Mouse (Mus musculus) midbrain, embryonic 10.5 days (tissue): Measurements from ENCODE around the gene Celf2. TPM values are rescaled to one million over a fixed set of nuclear protein-coding genes. Genes with fewer than 3 reads are reported as not detected.

Source experiments
- DNase-seq: peaks from one replicate; pipeline ENCODE4 v3.0.0-alpha.2; 2017; ENCODE audit warnings: low spot score
- H3K27ac ChIP-seq: fragments of 300-500 bp; sonication (generic); replicated peaks from 2 replicates; pipeline ENCODE4 v1.5.1; 2016; ENCODE audit warnings: mild to moderate bottlenecking
- H3K27me3 ChIP-seq: fragments of 300-500 bp; sonication (generic); 2 replicates; pipeline ENCODE4 v1.6.1; 2016; ENCODE audit warnings: low read depth, mild to moderate bottlenecking; ENCODE audit not compliant: poor library complexity, severe bottlenecking
- H3K36me3 ChIP-seq: fragments of 300-500 bp; sonication (generic); 2 replicates; pipeline ENCODE4 v1.6.1; 2016; ENCODE audit warnings: mild to moderate bottlenecking, moderate library complexity
- H3K4me1 ChIP-seq: fragments of 300-500 bp; sonication (generic); 2 replicates; pipeline ENCODE4 v1.6.1; 2016
- H3K4me3 ChIP-seq: fragments of 300-500 bp; sonication (generic); 2 replicates; pipeline ENCODE4 v1.5.1; 2016; ENCODE audit warnings: mild to moderate bottlenecking, moderate library complexity
- H3K9me3 ChIP-seq: fragments of 300-500 bp; sonication (generic); replicated peaks from 2 replicates; pipeline ENCODE4 v1.6.1; 2016; ENCODE audit warnings: mild to moderate bottlenecking
- WGBS: fragments of 180-500 bp; shearing (Covaris S2); methylation state at CpG from one replicate; pipeline ENCODE4 v1.1.7; 2016; 5-methylcytosine and 5-hydroxymethylcytosine counted together
- polyA plus RNA-seq: library from polyadenylated mRNA; unstranded; fragments of >200 nt; fragmentation: Nextera tagmentation; extraction: Ambion mirVana; gene quantifications from 2 replicates; pipeline ENCODE4 v1.2.1, GENCODE M21; 2016

Gene Celf2
- polyA plus RNA-seq, 1 experiment from 2014 or later, result 63.6 TPM

DNA sequence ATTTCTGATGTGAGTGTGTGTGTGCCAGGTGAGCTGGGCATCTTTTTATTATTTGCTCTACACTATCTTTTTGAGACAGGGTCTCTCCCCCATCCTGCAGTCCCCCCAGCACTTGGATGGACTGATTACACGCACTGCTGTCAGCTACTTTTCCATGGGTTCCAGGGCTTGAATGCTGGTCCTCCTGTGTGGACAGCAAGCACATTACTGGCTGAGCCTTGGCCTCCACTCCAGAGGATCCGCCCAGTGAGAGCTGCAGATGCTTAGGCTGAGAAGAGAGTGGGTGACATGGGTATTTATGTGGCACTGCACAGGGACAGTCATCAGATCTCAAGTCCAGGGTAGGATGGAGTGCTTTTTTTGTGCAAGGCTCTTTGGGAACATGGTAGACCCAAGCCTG lies 981.3 kb downstream of the Celf2 start:
- H3K4me1 ChIP-seq, result peaks cover 5% of the 10 kb centered on the region
- peak; percentile 5 for DNase-seq
- no peaks in the 10 kb centered on the region for H3K27me3 ChIP-seq
- 87% methylated on average over 2 of the region's 2 CpGs for WGBS
- H3K27ac ChIP-seq, result no peak overlapping the region
- H3K36me3 ChIP-seq, result no peaks in the 10 kb centered on the region
- H3K9me3 ChIP-seq, result no peaks in the 10 kb centered on the region
- H3K4me3 ChIP-seq, result no peak overlapping the region

DNA sequence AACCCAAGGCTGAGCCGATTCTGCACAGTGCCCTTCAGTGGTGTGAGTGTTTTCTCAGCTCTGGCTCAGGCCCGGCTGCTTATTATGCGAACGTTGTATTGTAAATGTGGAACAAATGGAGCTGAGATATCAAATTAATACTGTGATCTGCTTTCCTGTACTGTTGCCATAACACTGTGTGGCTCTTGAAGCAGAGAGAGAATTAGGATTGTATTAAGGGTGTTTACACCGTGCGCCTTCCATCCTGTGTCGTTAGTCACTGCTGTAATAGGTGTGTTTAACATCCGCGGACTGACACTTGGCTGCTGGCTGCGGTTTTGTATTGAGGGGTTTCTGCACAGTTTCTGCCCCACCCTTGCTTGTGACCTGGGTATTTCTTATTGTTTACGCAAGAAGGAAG lies 982.5 kb downstream of the Celf2 start:
- no peaks in the 10 kb centered on the region for H3K4me1 ChIP-seq
- no peak overlapping the region for H3K27ac ChIP-seq
- no peaks in the 10 kb centered on the region for H3K36me3 ChIP-seq
- WGBS, result 89% methylated on average over 11 of the region's 11 CpGs
- H3K27me3 ChIP-seq, result no peaks in the 10 kb centered on the region
- no peak overlapping the region for H3K4me3 ChIP-seq
- no peak for DNase-seq
- no peaks in the 10 kb centered on the region for H3K9me3 ChIP-seq

DNA sequence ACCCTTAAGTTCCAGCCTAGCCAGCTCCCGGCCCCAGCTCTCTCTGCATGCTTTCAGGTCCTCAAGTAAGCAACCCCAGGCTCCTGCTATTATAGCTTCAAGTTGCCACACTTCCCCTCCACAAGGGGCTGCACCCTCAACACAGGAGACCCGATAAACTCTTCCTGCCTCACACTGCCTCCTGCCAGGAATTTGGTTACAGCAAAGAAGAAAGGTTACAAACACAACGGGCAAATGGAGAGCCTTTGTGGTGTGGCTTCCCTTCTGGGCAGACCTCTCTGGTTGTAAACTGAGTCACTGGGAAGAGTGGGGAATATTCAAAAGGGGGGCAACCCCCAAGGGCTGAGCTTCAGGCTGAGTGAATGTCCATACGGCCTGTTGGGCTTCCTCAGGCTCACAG lies 983.1 kb downstream of the Celf2 start:
- H3K4me3 ChIP-seq, result no peak overlapping the region
- H3K27me3 ChIP-seq, result no peaks in the 10 kb centered on the region
- no peaks in the 10 kb centered on the region for H3K9me3 ChIP-seq
- H3K36me3 ChIP-seq, result no peaks in the 10 kb centered on the region
- WGBS, result 68% methylated on average over 4 of the region's 4 CpGs
- no peaks in the 10 kb centered on the region for H3K4me1 ChIP-seq
- DNase-seq, result no peak
- H3K27ac ChIP-seq, result no peak overlapping the region

DNA sequence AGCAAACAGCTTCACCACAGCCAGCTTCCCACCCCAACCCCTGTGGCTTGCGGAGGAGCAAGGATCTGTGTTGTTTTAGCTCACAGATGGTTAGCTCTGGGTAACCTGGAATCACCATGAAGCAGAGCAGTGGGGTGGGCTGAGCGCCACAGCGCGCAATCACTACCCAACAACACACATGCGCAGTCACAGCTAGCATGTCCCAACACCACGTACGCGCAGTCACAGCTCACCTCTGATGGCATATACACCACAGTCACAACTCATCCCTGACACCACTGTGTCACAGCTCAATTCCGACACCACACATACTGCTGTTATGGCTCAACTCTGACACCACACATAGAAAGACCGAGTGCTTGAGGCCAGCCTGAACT lies 985.5 kb downstream of the Celf2 start:
- no peak for DNase-seq
- no peak overlapping the region for H3K27ac ChIP-seq
- WGBS, result 93% methylated on average over 10 of the region's 10 CpGs
- H3K9me3 ChIP-seq, result no peaks in the 10 kb centered on the region
- H3K36me3 ChIP-seq, result no peaks in the 10 kb centered on the region
- no peaks in the 10 kb centered on the region for H3K27me3 ChIP-seq
- no peaks in the 10 kb centered on the region for H3K4me1 ChIP-seq
- no peak overlapping the region for H3K4me3 ChIP-seq

DNA sequence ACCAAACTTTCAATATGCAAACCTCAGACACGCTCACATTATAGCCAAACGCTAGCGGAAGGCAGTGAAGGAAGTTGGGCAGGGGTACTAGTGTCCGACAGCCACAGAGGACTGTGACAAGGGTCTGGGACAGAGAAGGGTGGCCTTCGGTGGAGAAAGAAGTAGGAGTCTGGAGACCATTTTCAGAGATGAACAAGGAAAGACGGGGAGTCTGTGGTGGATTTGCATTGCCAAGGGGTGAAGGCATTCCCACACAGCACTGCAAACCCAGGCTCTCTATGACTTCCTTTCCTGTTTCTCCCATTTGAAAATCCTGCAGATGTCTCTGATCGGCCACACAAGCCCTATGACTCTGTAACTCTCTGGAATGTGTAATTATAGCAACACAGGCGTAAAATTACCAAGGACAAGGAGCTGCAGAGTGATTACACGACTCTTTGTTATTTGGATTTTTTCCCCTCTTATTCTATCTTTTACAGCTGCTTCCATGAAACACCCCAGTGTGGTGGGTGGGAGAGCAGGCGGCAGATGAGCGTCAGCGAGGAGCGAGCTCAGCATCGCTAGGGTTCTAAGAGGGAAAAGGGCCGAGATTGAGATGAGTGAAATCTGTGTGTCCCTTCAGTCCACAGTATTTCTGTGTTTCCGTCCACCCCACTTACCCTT lies 986.0 kb downstream of the Celf2 start:
- 92% methylated on average over 16 of the region's 16 CpGs for whole genome bisulfite sequencing
- no peak for DNase-seq
- H3K36me3 ChIP-seq, result no peaks in the 10 kb centered on the region
- H3K27ac ChIP-seq, result no peak overlapping the region
- H3K9me3 ChIP-seq, result no peaks in the 10 kb centered on the region
- no peaks in the 10 kb centered on the region for H3K4me1 ChIP-seq
- no peak overlapping the region for H3K4me3 ChIP-seq
- H3K27me3 ChIP-seq, result no peaks in the 10 kb centered on the region

DNA sequence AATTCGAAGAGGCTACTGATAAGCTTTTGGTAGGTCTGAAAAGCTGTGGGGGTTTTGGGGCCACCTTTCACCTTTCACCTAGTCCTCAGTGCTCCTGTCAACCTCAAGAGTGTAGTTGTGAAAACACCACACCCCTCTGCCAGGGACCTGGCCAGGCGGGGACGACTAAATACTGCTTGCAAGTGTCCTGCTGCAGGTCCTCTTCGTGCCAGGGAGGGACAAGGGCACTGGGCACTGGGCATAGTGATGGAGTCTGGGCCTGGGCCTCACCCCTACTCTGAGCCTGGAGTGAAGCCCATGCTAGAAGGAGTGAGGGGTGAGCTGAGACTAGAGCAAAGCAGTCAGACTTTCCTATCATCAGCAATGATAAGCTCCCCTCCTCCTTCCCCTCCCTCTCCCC lies 987.0 kb downstream of the Celf2 start:
- Histone ChIP-seq H3K27me3 (no peaks in the 10 kb centered on the region), H3K36me3 (no peaks in the 10 kb centered on the region), H3K27ac (no peak overlapping the region), H3K4me1 (no peaks in the 10 kb centered on the region), H3K9me3 (no peaks in the 10 kb centered on the region), H3K4me3 (no peak overlapping the region)
- DNase-seq, result no peak
- WGBS, result 87% methylated on average over 4 of the region's 4 CpGs

DNA sequence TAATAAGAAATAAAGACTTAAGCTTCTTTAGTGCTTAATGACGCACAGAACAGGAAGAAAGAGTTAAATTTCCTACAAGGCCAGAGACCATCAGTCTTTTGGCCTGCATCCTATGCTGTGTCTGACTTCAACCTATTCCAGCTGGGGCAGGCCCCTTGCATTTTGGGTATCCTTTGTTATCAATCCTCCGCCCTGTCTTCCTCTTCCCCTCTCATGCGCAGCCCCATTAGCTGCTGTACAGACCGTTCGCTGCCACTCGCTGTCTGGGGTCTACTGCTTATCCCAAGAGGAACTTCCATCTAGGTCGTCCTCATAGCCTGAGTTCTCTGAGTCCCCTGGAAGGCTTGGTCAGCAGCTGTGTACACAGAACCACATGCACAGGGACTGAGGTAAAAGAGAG lies 996.2 kb downstream of the Celf2 start:
- H3K27ac ChIP-seq, result no peak overlapping the region
- WGBS, result 85% methylated on average over 7 of the region's 7 CpGs
- H3K4me3 ChIP-seq, result no peak overlapping the region
- H3K4me1 ChIP-seq, result no peaks in the 10 kb centered on the region
- H3K36me3 ChIP-seq, result no peaks in the 10 kb centered on the region
- no peaks in the 10 kb centered on the region for H3K27me3 ChIP-seq
- no peaks in the 10 kb centered on the region for H3K9me3 ChIP-seq
- no peak for DNase-seq

DNA sequence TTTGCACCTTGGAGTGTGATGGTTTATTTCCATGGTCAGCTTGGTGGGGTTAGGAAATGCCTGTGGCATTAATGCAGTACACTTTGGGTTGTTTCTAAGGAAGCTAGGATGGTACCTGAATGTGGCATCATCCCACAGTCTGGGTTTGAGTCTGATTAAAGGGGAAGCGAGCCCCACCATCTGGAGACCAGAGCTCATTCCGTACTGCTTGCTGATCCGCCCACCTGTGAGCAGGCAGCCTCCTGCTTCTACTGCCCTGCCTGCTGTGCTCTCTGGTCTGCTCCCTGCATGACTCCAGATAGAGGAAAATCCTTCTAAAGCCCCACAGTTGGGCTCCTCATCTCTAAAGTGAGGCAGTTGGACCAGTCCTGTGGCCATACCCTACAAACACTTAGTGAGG lies 1002.3 kb downstream of the Celf2 start:
- Histone ChIP-seq H3K4me1 (peaks cover 6% of the 10 kb centered on the region; the same call in 1 of the 2 replicates), H3K9me3 (no peaks in the 10 kb centered on the region), H3K27me3 (no peaks in the 10 kb centered on the region), H3K4me3 (no peak overlapping the region), H3K27ac (no peak overlapping the region), H3K36me3 (no peaks in the 10 kb centered on the region)
- no peak for DNase-seq
- 37% methylated on average over 3 of the region's 3 CpGs for WGBS

DNA sequence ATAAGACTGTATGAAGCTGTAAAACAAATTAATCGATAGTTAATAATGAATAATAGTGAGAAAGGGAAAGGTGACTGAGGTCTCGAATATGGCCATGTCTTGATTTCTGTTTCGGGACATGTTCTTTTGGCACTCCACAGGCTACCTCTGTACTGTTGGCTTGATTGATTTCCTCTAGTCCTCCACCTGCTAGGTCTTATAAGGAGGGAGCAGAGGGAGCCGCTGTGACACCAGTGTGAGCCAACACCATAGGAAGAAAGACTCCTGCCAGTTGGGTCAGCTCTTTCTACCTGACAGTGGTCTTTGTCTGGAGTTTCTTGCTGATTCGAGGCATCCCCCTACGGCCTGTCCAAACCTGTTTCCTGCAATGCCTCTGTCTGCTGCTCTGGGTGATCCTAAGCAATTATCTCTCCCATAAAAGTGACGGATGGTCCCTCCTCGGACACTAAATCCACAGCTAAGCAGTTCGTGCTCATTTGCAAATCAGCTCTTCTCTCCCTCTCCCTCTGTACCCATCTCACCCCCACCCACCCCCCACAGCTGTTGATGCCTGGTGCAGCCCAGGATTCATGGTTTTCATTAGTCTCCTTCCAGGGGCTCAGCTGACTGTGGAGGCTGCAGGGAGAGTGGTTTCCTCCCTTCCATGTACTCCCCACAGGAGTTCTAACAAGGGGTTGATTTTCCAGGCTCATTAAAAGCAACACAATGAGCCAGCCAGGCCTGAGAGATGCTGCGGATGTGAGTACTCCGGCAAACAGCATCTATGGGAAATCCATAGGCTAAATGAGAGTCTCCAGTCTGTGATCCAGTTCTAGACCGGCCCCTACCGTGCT lies 1003.2 kb downstream of the Celf2 start:
- Histone ChIP-seq H3K27me3 (no peaks in the 10 kb centered on the region), H3K27ac (0 out of 2 replicates have a peak overlapping the region, but pooled peaks have one; percentile 38), H3K4me1 (peaks cover 6% of the 10 kb centered on the region; the same call in 1 of the 2 replicates), H3K9me3 (peaks cover 3% of the 10 kb centered on the region; the same call in 1 of the 2 replicates), H3K4me3 (no peak overlapping the region), H3K36me3 (no peaks in the 10 kb centered on the region)
- no peak for DNase-seq
- WGBS, result 65% methylated on average over 13 of the region's 13 CpGs

DNA sequence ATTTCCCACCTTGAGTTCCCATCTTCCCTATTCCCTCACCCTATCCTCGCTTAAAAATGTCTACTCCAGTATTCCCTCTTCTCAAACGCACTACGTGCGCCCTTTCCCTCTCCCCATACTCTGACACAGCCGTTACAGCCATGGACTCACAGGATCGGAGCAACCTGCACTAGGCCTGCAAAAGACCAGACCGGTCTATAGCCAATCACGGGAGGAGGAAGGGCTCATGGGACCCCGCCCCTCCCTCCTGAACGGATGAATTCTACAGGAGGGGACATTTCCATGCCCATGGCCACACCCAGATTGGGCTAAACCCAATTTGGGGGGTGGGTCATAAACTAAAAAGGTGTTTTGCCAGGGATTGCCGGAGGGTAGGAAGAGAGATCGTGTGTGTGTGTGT lies 1003.8 kb downstream of the Celf2 start:
- Histone ChIP-seq H3K27ac (no peak overlapping the region), H3K36me3 (no peaks in the 10 kb centered on the region), H3K9me3 (peaks cover 3% of the 10 kb centered on the region; the same call in 1 of the 2 replicates), H3K4me1 (peaks cover 6% of the 10 kb centered on the region; the same call in 1 of the 2 replicates), H3K27me3 (no peaks in the 10 kb centered on the region), H3K4me3 (no peak overlapping the region)
- 84% methylated on average over 12 of the region's 12 CpGs for WGBS
- DNase-seq, result no peak

DNA sequence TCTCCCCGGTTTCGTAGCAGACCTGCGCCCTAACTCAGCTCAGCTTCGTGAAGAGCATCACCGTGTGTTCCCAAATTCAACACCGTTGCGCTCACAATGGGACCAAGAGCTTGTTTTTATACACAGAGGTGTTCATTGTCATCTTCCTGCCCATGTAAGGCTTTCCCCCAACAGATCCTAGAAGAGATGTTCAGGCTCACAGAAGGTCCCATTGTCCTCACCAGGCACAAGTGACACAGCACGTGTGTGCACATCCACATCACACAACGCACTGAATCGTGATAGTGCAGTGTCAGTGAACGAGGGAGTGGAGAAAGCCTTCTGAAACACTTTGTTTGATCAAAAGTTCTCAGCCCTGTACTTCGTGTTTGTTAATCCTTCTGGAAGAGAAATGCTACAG lies 1011.3 kb downstream of the Celf2 start:
- 91% methylated on average over 12 of the region's 12 CpGs for WGBS
- Histone ChIP-seq H3K4me3 (no peak overlapping the region), H3K4me1 (peaks cover 8% of the 10 kb centered on the region), H3K27me3 (no peaks in the 10 kb centered on the region), H3K27ac (peak overlapping the region; percentile 13; the same call in 1 of the 2 replicates), H3K9me3 (peaks cover 3% of the 10 kb centered on the region; the same call in 1 of the 2 replicates), H3K36me3 (no peaks in the 10 kb centered on the region)
- DNase-seq, result no peak

DNA sequence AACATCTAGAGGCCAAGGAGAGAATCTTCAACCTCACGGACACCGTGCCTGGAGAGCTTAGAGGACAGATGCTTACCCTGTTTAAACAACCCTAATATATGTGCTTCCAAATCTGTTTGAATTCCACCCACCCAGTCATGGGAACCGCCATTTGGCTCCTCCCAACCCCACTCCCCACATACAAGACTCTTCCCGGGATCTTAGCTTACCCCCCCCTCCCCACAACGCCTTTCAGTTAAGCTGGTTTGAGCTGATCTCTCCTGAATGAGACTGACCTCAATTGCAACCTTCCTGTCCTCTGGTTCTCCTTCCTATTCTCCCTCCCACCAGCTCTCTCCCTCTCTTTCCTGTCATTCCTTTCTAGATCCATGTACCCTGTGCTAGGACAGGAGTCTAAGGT lies 1011.7 kb downstream of the Celf2 start:
- Histone ChIP-seq H3K9me3 (peaks cover 3% of the 10 kb centered on the region; the same call in 1 of the 2 replicates), H3K4me3 (no peak overlapping the region), H3K27me3 (no peaks in the 10 kb centered on the region), H3K4me1 (peaks cover 8% of the 10 kb centered on the region), H3K27ac (peak overlapping the region; percentile 13; the same call in 1 of the 2 replicates), H3K36me3 (no peaks in the 10 kb centered on the region)
- 62% methylated on average over 5 of the region's 5 CpGs for WGBS
- no peak for DNase-seq

DNA sequence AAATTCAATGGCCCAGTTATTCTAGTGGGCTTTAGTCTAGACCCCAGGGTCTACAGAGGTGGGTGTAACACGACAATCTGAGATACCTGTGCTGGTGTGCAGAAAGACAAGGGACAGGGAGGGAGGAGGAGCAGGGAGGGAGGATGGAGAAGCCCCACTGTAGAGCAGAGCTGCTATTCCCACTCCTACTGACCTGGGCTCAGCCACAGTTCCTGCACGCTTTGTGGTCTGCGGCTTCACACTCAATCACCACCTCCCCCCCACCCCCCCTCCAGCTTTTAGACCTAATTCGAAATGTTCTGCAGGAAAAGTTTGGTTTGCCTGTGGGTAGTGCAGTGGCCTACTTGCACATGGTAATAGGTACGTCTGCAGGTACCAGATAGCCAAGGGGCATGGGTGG lies 1015.5 kb downstream of the Celf2 start:
- H3K4me3 ChIP-seq, result no peak overlapping the region
- 92% methylated on average over 5 of the region's 5 CpGs for WGBS
- peaks cover 8% of the 10 kb centered on the region for H3K4me1 ChIP-seq
- H3K36me3 ChIP-seq, result no peaks in the 10 kb centered on the region
- H3K27ac ChIP-seq, result no peak overlapping the region
- H3K27me3 ChIP-seq, result no peaks in the 10 kb centered on the region
- no peaks in the 10 kb centered on the region for H3K9me3 ChIP-seq
- DNase-seq, result no peak
